ENCODE assay signal across 8 mouse cellular contexts in genomic region chr6:84272520-84273311, GRCm38 (mm10).
DNase-seq lines count a peak whose midpoint lies in the region; ATAC-seq and TF ChIP-seq lines count a peak whose summit lies in the region.

No protein-coding gene starts in this region.

- no peaks in the 10 kb centered on the region for H3K36me3 ChIP-seq in intestine, embryonic 15.5 days
- no peaks in the 10 kb centered on the region for H3K36me3 ChIP-seq in neural tube, embryonic 15.5 days

- H3K4me2 ChIP-seq in intestine, embryonic 15.5 days (replicated peaks) = no peak overlapping the region
- no peak overlapping the region for H3K4me2 ChIP-seq in neural tube, embryonic 15.5 days

- no peak overlapping the region for H3K4me3 ChIP-seq in embryonic fibroblast, embryonic 13.5 days (ENCODE audit: insufficient read depth, low read length)
- no peak overlapping the region for H3K4me3 ChIP-seq in intestine, embryonic 15.5 days (replicated peaks)
- no peak overlapping the region for H3K4me3 ChIP-seq in neural tube, embryonic 15.5 days (replicated peaks)

- no peak overlapping the region; the same call in 1 of the 2 replicates for H3K9ac ChIP-seq in intestine, embryonic 15.5 days
- no peak overlapping the region for H3K9ac ChIP-seq in neural tube, embryonic 15.5 days (replicated peaks)

- DNase-seq in layer of hippocampus, adult 11-12 months (ENCODE audit: low spot score) = peak; percentile 48
- no peak for DNase-seq in layer of hippocampus, adult 9-10 months (ENCODE audit: low spot score)
- peak; percentile 18 for DNase-seq in left cerebral cortex, adult 11 months (ENCODE audit: low spot score)
- no peak for DNase-seq in urinary bladder, postnatal 25 days (ENCODE audit: low spot score)

- TF ChIP-seq CTCF in embryonic fibroblast, embryonic 13.5 days (IDR thresholded peaks at IDR 0.05; ENCODE audit: borderline replicate concordance, insufficient read depth, low read length) = no peak

- TF ChIP-seq POLR2A in embryonic fibroblast, embryonic 13.5 days (IDR thresholded peaks at IDR 0.05; ENCODE audit: low read depth, low read length) = no peak

- 56% methylated on average over 6 of the region's 6 CpGs for WGBS in intestine, embryonic 15.5 days
- WGBS in neural tube, embryonic 15.5 days = 22% methylated on average over 6 of the region's 6 CpGs

- no peaks in the 10 kb centered on the region for H3K27me3 ChIP-seq in intestine, embryonic 15.5 days (replicated peaks)
- 0 out of 2 replicates have a peak, but pooled peaks cover 4% of the 10 kb centered on the region for H3K27me3 ChIP-seq in neural tube, embryonic 15.5 days (replicated peaks)

- peak overlapping the region; percentile 23; the same call in 1 of the 2 replicates for H3K27ac ChIP-seq in embryonic fibroblast, embryonic 13.5 days (ENCODE audit: insufficient read depth, low read length)
- no peak overlapping the region for H3K27ac ChIP-seq in intestine, embryonic 15.5 days
- H3K27ac ChIP-seq in neural tube, embryonic 15.5 days (replicated peaks) = peak overlapping the region; percentile 56; the same call in 1 of the 2 replicates

- ATAC-seq in intestine, embryonic 15.5 days = peak; percentile 81
- ATAC-seq in neural tube, embryonic 15.5 days (ENCODE audit: low FRiP score) = peak; percentile 92
- ATAC-seq in activated CD4-positive, CD25-positive, alpha-beta regulatory T cell, adult 4 months = no peak

- peaks cover 13% of the 10 kb centered on the region for H3K4me1 ChIP-seq in embryonic fibroblast, embryonic 13.5 days (ENCODE audit: control insufficient read depth, insufficient read depth, low read length)
- peaks cover 11% of the 10 kb centered on the region for H3K4me1 ChIP-seq in intestine, embryonic 15.5 days (replicated peaks)
- H3K4me1 ChIP-seq in neural tube, embryonic 15.5 days = peaks cover 28% of the 10 kb centered on the region

- no peaks in the 10 kb centered on the region for H3K9me3 ChIP-seq in intestine, embryonic 15.5 days
- H3K9me3 ChIP-seq in neural tube, embryonic 15.5 days (replicated peaks) = no peaks in the 10 kb centered on the region

Comparison
In these comparisons a context has a peak if more than half of its experiments do, and no peak if none do; other contexts are left out.
1. DNase-seq: peak in layer of hippocampus, adult 11-12 months (single experiment) and left cerebral cortex, adult 11 months (single experiment); none in layer of hippocampus, adult 9-10 months (single experiment) and urinary bladder, postnatal 25 days (single experiment).